Comparison of ENCODE assay signal across 10 mouse cellular contexts in the genomic region with DNA sequence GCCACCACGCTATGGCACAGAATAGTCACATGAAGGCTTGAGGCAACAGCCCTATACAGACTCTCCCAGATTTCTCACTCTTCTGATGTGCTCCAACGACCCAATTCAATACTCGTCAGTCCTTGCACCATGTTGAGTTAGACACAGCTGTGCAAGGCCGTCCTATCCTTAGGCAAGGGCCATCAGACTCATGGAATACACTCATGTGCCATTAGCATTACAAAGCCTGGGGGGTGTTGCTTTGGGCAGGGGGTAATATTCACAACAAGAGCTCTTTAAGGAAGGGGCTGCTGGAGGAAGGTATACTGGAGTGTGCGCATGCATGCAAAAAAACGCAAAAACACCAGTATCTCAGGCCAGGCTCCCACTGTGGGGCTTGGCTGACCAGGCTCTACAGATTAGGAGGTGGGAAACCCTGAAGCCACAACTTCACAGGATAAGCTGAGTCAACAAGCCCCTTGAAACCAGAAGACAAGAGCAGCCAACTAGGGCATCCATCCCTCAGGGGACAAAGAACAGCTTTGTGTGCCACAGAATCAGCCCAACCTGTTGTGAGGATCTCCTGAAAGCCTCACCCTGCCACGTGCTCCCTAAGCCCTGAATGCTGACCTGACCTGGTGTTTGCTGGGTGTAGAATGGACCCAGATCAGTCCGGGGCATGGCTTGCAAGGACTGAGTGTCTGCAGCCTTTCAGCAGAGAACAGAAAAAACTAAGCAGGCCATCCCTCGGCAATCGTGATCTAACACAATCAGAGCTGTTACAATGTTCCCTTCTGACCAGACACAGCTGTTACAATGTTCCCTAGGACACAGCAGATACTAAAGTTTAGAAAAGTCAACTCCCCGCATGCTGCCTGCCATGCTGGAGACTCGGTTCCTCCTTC.
DNase-seq lines count a peak whose midpoint lies in the region; ATAC-seq and TF ChIP-seq lines count a peak whose summit lies in the region.
"Had no signal": no experiment of that assay in that cellular context is flagged by ENCODE, and none has a peak within 500 bp of the region (broad histone marks: within the 10 kb centered on the region; RNA-seq: fewer than 3 reads in every experiment).

No protein-coding gene starts in this region.

- H3K9ac ChIP-seq in heart, embryonic 14.5 days (ENCODE audit: low read length): 0 out of 2 replicates have a peak overlapping the region, but pooled peaks have one; percentile 14
- no peak overlapping the region for H3K9ac ChIP-seq in heart, adult 2 months (ENCODE audit: low read depth, low read length)
- no peak overlapping the region for H3K9ac ChIP-seq in liver, embryonic 15.5 days
- H3K9ac ChIP-seq: forebrain, embryonic 13.5 days had no signal

- no peak overlapping the region for H3K4me2 ChIP-seq in heart, embryonic 14.5 days (ENCODE audit: low read length)
- no peak overlapping the region for H3K4me2 ChIP-seq in liver, embryonic 15.5 days
- H3K4me2 ChIP-seq in myocyte (ENCODE audit: low read depth): peak overlapping the region; percentile 64
- H3K4me2 ChIP-seq: forebrain, embryonic 13.5 days had no signal

- peaks cover 14% of the 10 kb centered on the region for H3K36me3 ChIP-seq in heart, embryonic 14.5 days (ENCODE audit: control insufficient read depth, insufficient read depth, low read length)
- no peaks in the 10 kb centered on the region for H3K36me3 ChIP-seq in heart, adult 2 months (ENCODE audit: control insufficient read depth, insufficient read depth, low read length)
- peaks cover 10% of the 10 kb centered on the region for H3K36me3 ChIP-seq in liver, embryonic 15.5 days (replicated peaks)
- H3K36me3 ChIP-seq in myocyte (ENCODE audit: control insufficient read depth, insufficient read depth): peaks cover 26% of the 10 kb centered on the region

- no peak for TF ChIP-seq CTCF in heart, adult 2 months (IDR thresholded peaks at IDR 0.05)

- TF ChIP-seq POLR2A in heart, adult 2 months (IDR thresholded peaks at IDR 0.05; ENCODE audit: insufficient read depth, low read depth, low read length): no peak
- TF ChIP-seq POLR2A in myocyte (IDR thresholded peaks at IDR 0.05; ENCODE audit: insufficient read length, low read depth): no peak

- DNase-seq in heart, adult 2 months: no peak
- DNase-seq in liver (no peak), R1 (ENCODE audit: low read depth, low spot score) (peak; percentile 79)
- no peak for DNase-seq in right cerebral cortex, postnatal 4 days
- DNase-seq: kidney, postnatal 10 days had no signal

- ATAC-seq in heart, embryonic 14.5 days (ENCODE audit: insufficient number of reproducible peaks, insufficient read depth, low FRiP score, low read depth): no peak
- no peak for ATAC-seq in liver, embryonic 15.5 days (ENCODE audit: insufficient read depth)
- ATAC-seq in erythroblast, adult 5-6 weeks (replicated peaks; ENCODE audit: low FRiP score, poor library complexity, severe bottlenecking): no peak
- ATAC-seq: forebrain, embryonic 13.5 days had no signal

- no peaks in the 10 kb centered on the region for H3K79me2 ChIP-seq in heart, adult 2 months (replicated peaks; ENCODE audit: control insufficient read depth, insufficient read depth, low read length)
- H3K79me2 ChIP-seq in myocyte (ENCODE audit: control insufficient read depth, insufficient read depth): peaks cover 96% of the 10 kb centered on the region

- H3K27me3 ChIP-seq in heart, embryonic 14.5 days (ENCODE audit: control insufficient read depth, insufficient read depth, low read length): no peaks in the 10 kb centered on the region
- no peaks in the 10 kb centered on the region for H3K27me3 ChIP-seq in heart, adult 2 months (ENCODE audit: control insufficient read depth, insufficient read depth, low read length)
- no peaks in the 10 kb centered on the region for H3K27me3 ChIP-seq in liver, embryonic 15.5 days
- no peaks in the 10 kb centered on the region for H3K27me3 ChIP-seq in myocyte (ENCODE audit: control insufficient read depth, insufficient read depth, insufficient read length)
- H3K27me3 ChIP-seq: forebrain, embryonic 13.5 days had no signal

- no peak overlapping the region for H3ac ChIP-seq in myocyte (ENCODE audit: control insufficient read depth, insufficient read length)

- peaks cover 16 to 20% of the 10 kb centered on the region in 2 experiments for H3K4me1 ChIP-seq in heart, embryonic 14.5 days (ENCODE audit: control insufficient read depth in 2 of 2, insufficient read depth in 2 of 2, low read length in 2 of 2)
- H3K4me1 ChIP-seq in heart, adult 2 months (ENCODE audit: control insufficient read depth, insufficient read depth, low read length): peaks cover 4% of the 10 kb centered on the region
- H3K4me1 ChIP-seq in liver, embryonic 15.5 days (replicated peaks): peaks cover 18% of the 10 kb centered on the region

- H3K4me3 ChIP-seq in heart, embryonic 14.5 days (ENCODE audit: control insufficient read depth in 1 of 2, insufficient read depth in 1 of 2, low read depth in 1 of 2, low read length in 2 of 2): no peak overlapping the region
- no peak overlapping the region for H3K4me3 ChIP-seq in heart, adult 2 months
- H3K4me3 ChIP-seq in liver, embryonic 15.5 days (replicated peaks): no peak overlapping the region
- H3K4me3 ChIP-seq in myocyte: no peak overlapping the region
- H3K4me3 ChIP-seq: forebrain, embryonic 13.5 days had no signal

- intact Hi-C loops in heart, adult 2 months (cut with DNase I): no loop called here

- H3K27ac ChIP-seq in heart, embryonic 14.5 days (replicated peaks in 1 of 2; ENCODE audit: control insufficient read depth in 1 of 2, insufficient read depth in 1 of 2, low read depth in 2 of 2, low read length in 2 of 2): peak overlapping the region; percentile 44 to 72
- no peak overlapping the region for H3K27ac ChIP-seq in heart, adult 2 months
- H3K27ac ChIP-seq in liver, embryonic 15.5 days (replicated peaks): 0 out of 2 replicates have a peak overlapping the region, but pooled peaks have one; percentile 14
- H3K27ac ChIP-seq: forebrain, embryonic 13.5 days had no signal

- peaks cover 9% of the 10 kb centered on the region; the same call in 1 of the 2 replicates for H3K9me3 ChIP-seq in heart, embryonic 14.5 days (ENCODE audit: control insufficient read depth, low read length)
- no peaks in the 10 kb centered on the region for H3K9me3 ChIP-seq in liver, embryonic 15.5 days (replicated peaks)

- 58% methylated on average over 12 of the region's 12 CpGs for WGBS in heart, embryonic 14.5 days
- WGBS in heart, adult 2 months: 63% methylated on average over 12 of the region's 12 CpGs
- 62% methylated on average over 12 of the region's 12 CpGs for WGBS in liver, embryonic 15.5 days (ENCODE audit: insufficient replicate concordance)

- no peak for TF ChIP-seq EP300 in heart, adult 2 months (IDR thresholded peaks at IDR 0.05; ENCODE audit: insufficient read depth, low read depth, low read length)

TF ChIP-seq in myocyte, 11 proteins besides CTCF, POLR2A, EP300 and RAD21:
- no peak for TF ChIP-seq POLR2AphosphoS2 (IDR thresholded peaks at IDR 0.05; ENCODE audit: insufficient read length, low read depth)
- TF ChIP-seq MYOG (IDR thresholded peaks at IDR 0.05; ENCODE audit: control insufficient read depth in 1 of 3, insufficient read depth in 1 of 3, insufficient read length in 2 of 3, low read depth in 2 of 3): peak in 1 of 3 experiments; percentile 22
